Mouse (Mus musculus) mouse trophoblast stem cell (cell line): Measurements from ENCODE around the gene Trio.
"Not testable (repeated sequence)": the region's sequence is repeated elsewhere in the genome, so short reads cannot be mapped to it uniquely, and the experiment has no call there.

ENCODE experiments used
- in situ Hi-C, 2 experiments: fragments of 300-500 bp; cut with MseI, MboI; formaldehyde crosslinking; loops; 2 replicates in 1 of 2; 3 replicates in 1 of 2; pipeline ENCODE4 v1.15.1; 2025

The Trio gene

GRCm38 (mm10) chr15:27724796-27725680, 300.6 kb downstream of the Trio start:
- in situ Hi-C loops: no loop called here

- in situ Hi-C loops: no loop called here
Measured at GRCm38 (mm10) chr15:27724298-27724697, 301.4 kb downstream of the Trio start.

DNA sequence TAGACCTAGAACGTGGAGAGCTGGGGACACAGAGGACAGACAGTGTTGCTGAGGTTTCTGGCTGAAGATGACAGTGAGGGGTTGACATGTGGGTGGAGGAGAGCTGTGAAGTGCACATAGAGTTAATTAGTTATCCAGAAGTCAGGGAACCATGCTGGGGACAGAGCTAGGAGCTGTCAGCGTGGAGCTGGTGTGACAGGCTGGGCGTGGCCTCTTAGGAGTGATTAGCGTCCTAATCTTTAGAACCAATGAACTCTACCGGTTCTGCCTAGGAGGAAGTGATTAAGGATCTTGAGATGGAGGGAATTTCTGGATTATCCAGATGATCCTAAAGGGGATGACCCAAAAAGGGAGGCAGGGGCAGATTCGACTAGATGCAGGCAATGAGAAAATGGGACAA, 301.9 kb downstream of the Trio start:
- in situ Hi-C loops: no loop called here

GRCm38 (mm10) chr15:27720297-27720696, 305.4 kb downstream of the Trio start:
- in situ Hi-C loops: not testable (repeated sequence)

DNA sequence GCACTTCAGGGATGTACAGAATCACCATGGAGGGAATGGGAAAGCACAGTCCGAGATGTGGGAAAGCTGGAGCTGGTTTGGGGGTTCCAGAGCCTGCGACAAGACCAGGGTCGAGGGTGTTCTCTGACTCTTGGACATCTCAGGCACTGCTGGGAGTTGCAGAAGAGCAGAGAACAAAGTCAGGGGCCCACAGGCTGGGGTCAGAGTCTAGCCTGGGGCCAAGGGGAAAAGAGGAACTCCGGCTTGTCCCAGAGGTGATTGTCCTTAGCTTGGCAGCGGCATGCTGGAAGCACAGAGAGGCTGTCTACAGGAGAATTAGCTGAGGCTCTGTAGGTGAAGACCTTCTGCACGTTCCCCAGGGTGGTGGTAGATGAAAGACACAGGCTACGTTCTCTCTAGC, 307.0 kb downstream of the Trio start:
- in situ Hi-C loops: loop anchor here in 1 of 2 experiments (10.0 kb wide), 1 partner anchor 54 kb away; no protein-coding TSS in a partner anchor

GRCm38 (mm10) chr15:27715331-27715730, 310.3 kb downstream of the Trio start:
- in situ Hi-C loops: loop anchor here in 1 of 2 experiments (10.0 kb wide), 1 partner anchor 51 kb away; no protein-coding TSS in a partner anchor

DNA sequence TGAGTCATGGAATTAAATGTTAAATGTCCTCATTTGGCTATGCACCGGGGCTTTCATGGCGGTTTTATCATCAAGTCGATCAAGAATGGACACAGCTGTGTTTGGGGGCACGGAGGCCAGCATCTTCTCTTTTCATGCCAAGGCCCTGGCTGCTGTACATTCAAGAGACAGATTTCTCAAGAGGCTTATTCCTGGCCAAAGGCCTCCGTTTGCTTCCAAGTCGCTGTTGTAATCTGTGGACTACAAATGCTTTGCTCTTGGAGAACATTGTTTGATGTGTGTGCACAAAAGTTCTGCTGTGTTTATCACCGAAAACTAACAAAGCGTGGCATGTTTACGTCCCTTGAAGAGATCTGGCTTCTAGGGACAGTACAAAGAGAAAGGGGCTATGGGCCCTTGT, 314.9 kb downstream of the Trio start:
- in situ Hi-C loops: loop anchor here in 1 of 2 experiments (10.0 kb wide), 1 partner anchor 46 kb away; no protein-coding TSS in a partner anchor

GRCm38 (mm10) chr15:27708968-27709612, 316.6 kb downstream of the Trio start:
- in situ Hi-C loops: no loop called here

DNA sequence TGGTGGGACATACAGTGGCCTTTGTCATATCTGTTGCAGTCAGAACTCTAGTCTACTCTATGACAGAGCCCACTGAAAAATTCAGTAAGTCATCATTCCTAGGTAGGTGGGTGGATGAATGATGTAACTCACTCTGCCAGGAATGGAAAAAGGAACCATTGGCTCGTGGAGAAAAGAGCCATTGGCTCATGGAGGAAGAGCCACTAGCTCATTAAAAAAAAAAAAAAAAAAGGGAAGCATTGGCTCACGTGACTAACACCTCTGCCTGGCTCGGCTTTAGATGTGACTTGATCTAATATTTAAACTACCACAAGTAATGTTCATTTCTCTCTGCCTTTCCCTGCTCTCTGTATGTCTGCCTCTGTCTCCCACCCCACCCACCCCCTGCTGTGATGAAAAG, 317.1 kb downstream of the Trio start:
- in situ Hi-C loops: no loop called here

GRCm38 (mm10) chr15:27702972-27703313, 322.7 kb downstream of the Trio start:
- in situ Hi-C loops: no loop called here

GRCm38 (mm10) chr15:27702031-27702971, 323.3 kb downstream of the Trio start:
- in situ Hi-C loops: no loop called here

- in situ Hi-C loops: no loop called here
Measured at GRCm38 (mm10) chr15:27697632-27698031, 328.0 kb downstream of the Trio start.

- in situ Hi-C loops: no loop called here
Measured at GRCm38 (mm10) chr15:27693235-27693634, 332.4 kb downstream of the Trio start.

- in situ Hi-C loops: no loop called here
Measured at GRCm38 (mm10) chr15:27692161-27692560, 333.5 kb downstream of the Trio start.

DNA sequence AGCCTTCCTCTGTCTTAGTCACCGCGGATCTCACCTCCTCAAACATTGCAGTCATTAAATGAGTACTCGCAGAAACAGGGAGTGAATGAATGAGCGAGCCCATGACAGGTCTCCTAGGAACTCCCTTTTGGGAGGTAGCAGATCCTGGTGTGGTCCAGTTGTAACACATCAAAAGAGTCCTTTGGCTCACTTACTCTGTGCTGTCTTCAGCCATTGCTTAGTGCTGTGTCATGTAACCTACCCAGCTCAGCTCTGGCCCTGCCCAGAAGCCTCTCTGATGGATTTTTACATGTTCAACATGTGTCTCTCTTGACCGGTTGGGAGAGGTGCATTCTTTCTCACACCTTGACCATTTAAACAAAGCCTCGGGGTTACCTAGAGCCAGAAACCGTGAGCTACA, 334.4 kb downstream of the Trio start:
- in situ Hi-C loops: no loop called here

DNA sequence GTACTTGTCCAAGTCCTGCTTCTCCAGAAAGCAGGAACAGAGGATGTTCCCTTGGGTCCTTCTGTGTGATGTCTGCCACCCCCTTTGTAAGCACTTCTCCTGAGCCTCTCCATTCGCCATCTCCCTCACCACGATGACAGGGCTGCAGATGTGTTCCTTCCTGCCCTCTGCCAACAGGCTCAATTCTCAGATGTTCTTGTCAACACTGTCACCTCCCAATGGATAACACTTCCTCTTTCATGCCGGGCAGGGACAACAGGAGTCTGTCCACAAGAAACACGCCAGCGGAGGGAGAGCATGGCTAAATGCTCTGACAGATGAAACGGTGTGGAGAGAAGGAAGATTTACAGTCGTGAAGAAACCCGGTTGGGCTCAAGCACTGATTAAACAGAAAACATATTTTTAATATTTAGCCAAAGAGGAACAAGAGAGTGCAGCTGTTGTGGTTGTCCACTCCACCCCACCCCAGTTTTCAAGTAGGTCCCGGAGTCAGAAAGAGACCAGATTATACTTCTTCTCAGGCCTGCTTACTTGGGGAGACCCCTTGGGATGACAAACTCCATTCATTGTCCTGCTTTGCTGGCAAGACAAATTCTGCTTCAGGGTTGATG, 337.5 kb downstream of the Trio start:
- in situ Hi-C loops: no loop called here

DNA sequence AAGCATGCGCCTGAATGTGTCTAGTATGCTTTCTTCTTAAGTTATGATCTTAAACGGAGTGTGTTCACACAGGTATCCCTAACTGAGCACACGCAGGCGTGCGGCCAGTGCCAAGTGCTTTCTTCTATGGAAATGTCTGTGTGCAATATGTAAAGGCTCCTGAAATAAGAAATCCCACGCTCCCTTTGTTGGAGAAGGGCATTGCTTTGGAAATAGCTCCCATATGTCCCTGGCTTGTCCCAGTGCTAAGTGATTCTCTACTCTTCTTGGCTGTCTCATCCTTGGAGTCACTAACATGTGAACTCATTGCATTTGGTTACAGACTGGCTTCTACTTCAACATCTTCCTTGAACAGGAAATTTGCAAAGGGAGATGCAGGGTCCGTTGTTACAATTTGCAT, 340.8 kb downstream of the Trio start:
- in situ Hi-C loops: no loop called here

- in situ Hi-C loops: no loop called here
Measured at GRCm38 (mm10) chr15:27683206-27683605, 342.4 kb downstream of the Trio start.

- in situ Hi-C loops: no loop called here
Measured at GRCm38 (mm10) chr15:27682619-27683018, 343.0 kb downstream of the Trio start.

DNA sequence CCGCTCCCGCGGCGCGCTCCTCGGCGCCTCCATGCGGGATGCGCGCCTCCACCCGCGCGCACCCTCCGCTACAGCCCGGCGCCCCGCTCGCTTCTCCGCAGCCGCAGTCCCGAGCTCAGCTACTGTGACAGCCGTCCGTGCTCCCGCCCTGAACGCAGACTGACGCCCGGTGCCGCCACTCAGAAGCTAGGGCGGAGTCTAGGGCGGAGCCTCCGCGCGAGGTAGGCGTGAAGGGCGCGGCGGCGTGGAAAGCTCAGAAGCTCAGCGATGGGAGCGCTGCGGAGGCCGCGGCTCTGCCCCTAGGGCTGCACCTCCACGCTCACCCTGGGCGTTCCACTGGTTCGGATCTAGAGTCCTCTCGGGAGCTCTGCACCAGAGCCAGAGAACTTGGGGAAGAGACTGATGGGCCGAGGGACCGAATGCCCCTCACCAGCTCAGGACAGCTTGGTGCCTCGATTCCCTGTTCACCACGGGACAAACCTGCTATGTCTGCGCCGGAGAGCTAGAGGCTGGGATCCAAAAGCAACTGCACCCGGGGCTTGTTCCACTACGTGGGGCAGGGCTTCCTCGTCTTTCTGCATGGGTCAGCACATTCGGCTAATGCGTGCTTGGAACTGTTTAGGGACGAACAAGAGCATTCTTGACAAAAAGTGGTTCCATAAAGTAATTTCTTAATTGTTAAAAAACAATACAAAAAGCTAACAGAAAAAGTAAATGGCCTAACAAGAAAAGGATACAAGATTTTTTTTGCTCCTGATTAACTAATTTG, 344.0 kb downstream of the Trio start, which contains the start of gene Otulinl:
Otulinl (minus strand) TSS at position 161 of the 769 bp plus-strand sequence.
- in situ Hi-C loops: no loop called here
